Mouse (Mus musculus) embryo, embryonic 11 days (tissue): ENCODE measurements around the gene Ankrd11.
"Not testable (repeated sequence)": the region's sequence is repeated elsewhere in the genome, so short reads cannot be mapped to it uniquely, and the experiment has no call there.

ENCODE experiments used
- DNase-seq: peaks from one replicate; pipeline ENCODE4 v3.0.0-alpha.2; 2015

Ankrd11 gene

DNA sequence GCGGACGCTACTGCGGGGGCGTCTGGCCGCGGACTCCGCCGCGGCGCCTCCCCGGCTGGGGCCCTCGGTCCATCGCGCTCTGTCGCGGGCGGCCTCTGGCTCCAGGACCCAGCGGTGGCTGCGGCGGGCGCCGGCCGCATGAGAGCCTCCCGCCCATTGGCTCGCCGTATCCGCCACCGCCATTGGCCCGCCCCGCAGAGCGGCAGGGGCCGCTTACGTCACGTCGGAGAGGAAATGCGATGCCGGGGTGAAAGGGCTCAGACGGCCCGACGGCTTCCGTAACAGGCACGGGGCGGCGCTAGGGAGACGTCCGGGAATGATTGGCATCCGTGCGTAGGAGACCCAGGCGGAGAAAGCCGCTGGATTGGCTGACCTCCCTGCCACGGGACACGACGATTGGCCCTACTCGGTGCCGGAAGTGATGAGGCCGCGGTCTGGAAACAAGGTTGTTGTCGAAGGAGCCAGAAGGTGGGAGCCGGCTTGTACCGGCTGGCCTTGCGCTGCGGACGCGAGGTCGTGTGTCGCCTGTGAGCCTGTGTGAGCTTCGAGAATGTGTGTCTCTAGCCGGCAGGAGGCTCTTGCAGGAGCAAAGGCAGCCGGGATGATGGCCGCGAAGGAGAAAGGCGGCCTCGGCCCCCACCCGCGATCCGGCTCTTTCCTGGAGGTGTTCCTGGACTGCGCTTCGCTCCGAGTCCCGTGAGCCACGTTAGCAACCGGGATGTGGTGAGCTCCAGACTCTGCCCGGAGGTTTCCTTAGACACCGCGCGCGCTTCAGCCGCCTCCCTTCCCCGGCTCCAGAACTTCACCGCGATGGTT, at the start of gene Ankrd11:
Gene Ankrd11 (minus strand): TSS at position 120 of the 816 bp plus-strand sequence.
- DNase-seq: peak; percentile 100

DNA sequence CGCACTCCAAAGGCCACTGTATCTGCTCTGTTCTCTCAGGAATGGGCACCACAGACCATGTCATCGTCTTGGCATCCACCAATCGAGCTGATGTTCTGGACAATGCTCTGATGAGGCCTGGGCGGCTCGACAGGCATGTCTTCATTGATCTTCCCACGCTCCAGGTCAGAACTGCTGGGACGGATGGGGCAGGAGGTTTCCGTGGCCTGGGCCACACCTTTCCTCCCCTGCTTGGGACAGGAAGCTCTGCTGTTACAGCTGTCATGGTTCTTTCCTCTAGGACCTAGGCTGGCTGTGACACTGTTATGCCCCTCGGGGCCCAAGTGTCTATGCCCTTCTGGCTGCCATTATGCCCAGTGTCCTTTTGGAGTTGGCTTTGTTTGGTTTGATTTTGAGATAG, 45.2 kb upstream of the Ankrd11 start:
- no peak for DNase-seq

DNA sequence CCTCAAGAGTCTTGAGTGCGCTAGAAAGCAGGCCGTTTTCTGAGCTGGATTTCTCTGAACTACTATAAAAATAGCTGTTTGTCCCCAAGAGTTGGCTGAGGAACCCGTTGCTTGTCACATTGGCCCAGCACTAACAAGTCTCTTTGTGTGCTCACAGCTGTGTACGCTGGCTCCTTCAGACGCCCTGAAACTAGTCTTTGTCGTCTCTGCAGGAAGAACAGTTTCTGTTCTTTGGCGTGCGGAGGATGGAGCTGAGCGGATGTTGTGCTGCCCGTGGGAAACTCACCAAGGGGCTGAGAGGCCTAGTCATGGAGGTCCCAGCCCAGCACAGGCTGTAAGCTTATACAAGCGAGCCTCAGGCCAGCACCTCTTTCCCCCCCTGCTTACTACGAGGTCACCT, 41.5 kb upstream of the Ankrd11 start:
- DNase-seq: no peak

DNA sequence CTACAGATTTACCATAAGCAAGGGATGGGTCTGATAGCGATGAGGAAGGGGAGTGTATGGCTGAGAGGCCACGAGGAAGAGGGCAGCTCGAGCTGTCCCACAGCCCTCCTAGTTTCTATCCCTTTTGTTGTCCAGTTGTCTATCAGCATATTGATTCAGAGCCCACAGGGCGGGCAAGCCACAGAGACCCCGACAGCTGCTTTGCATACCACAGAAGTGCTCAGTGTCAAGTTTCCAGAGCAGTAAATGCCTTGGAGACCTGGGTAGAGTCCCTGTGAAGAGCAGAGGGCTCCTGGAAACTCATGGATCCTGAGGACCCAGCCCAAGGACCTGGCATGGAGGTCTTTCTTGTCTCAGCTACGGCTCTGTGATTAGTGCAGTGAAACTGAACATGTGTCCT, 40.9 kb upstream of the Ankrd11 start:
- no peak for DNase-seq

DNA sequence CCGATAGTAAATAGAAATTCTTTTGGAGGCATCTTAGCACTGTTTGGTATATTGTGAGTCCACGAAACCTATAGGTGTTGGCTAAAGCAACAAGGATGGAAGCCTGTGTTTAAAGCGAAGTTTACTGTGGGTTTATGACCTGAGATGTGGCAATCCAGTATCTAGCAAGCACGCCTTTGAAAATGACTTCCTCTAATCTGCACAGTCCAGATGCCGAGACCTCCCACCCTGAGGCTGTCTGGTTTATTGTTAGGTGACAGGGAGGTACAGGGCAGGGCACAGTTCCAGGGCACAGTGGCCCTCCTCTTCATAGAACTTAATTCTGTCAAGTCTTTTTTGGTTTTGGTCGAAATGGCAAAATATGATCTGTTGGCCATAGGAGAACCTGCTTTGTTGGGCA, 35.1 kb upstream of the Ankrd11 start:
- no peak for DNase-seq

DNA sequence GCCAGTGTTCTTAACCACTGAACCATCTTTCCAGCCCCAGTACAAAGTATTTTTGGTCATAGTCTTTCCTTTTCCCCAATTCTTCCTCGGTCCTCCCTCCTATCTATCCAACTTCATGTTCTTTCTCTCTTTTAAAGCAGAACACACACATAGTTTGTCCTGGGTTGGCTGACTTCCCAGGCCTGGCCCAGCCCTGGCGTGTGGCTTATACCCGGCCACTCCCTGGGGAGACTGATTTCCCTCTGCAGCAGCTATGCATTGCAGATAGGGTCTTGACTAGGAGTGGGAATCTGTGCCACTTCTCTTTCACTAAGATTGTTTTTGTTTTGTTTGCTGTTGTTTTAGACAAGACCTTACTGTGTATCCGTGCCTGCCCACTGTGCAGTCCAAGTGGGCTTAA, 29.1 kb upstream of the Ankrd11 start:
- no peak for DNase-seq

DNA sequence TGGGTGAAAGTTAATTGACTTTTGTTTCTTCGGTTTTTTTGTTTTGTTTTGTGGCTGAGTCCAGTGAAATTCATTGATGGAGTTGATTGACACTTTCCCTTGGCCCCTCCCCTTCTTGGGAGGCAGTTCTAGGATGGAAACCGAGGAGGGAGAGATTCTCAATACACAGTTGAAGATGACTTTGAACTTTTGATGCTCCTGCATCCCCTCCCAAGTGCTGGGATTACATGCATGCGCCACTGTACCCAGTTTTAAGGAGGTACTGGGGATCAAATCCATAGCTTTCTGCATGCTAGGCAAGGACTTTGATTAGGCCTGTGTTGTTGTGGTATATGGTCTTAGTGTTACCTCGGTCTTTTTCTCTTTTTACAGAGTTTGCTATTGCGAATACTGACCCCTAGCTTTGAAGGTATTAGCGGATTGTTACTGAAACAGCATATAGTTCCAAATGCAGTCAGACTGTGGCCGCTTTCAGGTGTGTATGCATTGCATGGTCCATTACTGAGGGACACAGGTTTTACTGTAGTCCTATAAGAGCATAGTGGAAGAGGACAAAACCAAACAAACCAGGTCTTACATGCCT, 24.1 kb upstream of the Ankrd11 start:
- DNase-seq: peak; percentile 51

DNA sequence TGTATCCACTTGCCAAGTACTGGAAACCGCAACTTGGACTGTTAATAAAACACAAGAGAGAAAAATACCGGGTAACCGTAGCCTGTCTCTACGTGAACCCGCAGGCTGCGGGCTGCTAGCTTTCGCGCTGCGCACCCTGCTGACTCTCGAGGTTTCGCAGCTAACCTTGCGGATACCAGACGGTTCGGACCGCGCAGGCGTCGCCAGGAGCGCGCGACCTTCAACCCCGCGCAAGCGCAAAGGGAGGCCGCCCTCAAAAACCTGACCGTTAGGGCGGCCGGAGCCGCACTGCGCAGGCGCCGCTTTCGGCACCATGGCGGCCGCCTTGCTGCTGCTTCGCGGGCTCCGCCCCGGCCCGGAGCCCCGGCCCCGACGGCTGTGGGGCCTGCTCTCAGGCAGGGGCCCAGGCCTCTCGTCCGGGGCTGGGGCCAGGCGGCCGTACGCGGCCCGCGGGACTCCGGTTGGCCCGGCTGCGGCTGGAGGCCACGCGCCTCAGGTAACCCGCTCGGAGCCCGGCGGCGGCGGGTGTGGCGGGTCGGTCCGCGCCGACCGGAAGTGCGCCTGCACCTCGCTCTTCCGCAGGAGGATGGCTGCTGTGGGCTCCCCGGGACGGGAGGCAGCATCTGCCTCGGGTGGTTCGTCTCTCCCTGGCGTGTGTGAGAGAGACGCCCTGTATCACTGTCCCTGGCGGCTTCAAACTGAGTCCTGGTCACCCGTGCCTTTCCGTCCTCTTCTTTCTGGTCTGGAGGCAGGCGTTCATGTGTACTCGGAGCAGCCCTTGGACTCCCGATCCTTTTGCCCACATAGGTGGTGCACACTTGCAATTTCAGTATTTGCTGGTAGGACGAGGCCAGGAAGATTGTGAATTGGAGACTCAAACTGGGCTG, 23.4 kb upstream of the Ankrd11 start:
- peak; percentile 99 for DNase-seq

DNA sequence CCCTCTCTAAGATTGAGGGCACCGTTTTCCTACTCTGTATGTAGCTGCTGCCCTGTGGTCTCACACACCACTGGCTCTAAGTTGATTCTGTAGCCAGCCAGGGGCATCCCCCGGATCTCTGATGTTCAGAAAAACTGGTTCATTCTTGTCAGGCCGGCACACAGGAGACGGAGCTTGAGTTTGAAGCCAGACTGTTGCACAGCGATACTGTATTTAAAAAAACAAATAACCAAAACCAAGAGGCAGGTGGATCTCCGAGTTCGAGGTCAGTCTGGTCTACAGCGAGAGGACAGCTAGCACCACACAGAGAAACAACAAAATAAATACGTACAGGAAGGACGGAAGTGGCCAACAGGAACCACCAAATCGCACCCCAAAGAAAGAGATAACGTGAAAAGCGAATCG, 22.7 kb upstream of the Ankrd11 start:
- DNase-seq: peak; percentile 53

DNA sequence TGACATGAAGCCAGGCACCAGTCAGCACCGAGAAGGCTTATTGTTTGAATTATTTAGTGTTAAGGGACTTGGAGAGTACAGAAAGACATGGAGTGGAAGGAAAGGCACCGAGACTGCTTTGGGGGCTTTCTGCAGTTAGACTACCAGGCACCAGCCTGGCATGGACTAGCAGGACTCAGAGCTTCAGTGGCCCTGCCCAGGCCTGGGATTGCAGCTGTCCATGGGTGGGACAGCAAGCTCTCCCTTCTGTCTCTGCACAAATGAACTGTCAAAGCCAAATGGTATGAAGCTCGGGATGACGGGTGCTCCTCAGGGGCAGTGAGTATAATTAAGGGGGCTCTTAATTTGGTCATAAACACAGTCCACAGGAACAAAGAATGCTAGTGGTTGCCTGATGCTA, 22.0 kb upstream of the Ankrd11 start:
- DNase-seq: no peak

DNA sequence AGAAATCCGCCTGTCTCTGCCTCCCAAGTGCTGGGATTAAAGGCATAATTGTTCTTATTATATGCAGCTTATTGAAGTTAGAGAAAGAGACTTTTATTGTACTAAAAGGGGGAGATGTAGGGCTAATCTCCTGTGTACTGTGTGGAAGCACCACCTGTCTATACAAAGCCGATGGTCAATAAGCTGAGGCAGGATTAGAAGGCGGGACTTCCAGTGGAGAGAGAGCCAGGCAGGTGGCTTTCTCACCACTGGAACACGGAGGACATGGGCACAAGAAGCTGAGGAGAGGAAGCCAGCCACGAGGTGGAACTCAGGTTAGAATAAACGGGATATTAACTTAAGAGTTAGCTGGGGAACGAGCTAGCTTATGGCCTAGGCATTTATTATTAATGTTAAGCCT, 20.6 kb upstream of the Ankrd11 start, which contains the start of gene Spg7:
Gene Spg7 (plus strand): TSS at position 222 of the 400 bp plus-strand sequence.
- no peak for DNase-seq

DNA sequence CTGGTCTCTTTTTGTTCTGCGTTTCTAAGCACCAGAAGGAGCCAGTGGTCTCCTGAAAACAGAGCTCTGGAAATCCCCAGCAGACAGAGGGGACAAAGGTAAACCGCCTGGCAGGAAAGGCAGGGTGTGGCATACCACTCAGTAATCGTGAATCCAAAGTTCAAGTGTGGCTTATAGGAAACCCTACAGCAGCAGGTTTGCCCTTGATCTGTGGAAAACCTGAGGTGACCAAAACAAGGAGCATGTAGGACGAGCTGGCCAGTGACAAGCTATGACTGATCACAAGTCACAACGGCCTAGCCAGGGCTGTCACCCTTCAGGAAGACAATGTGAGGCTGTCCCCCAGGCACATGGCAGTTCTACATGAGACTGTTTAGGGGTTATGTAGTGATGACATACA, 9.4 kb upstream of the Ankrd11 start:
- no peak for DNase-seq

DNA sequence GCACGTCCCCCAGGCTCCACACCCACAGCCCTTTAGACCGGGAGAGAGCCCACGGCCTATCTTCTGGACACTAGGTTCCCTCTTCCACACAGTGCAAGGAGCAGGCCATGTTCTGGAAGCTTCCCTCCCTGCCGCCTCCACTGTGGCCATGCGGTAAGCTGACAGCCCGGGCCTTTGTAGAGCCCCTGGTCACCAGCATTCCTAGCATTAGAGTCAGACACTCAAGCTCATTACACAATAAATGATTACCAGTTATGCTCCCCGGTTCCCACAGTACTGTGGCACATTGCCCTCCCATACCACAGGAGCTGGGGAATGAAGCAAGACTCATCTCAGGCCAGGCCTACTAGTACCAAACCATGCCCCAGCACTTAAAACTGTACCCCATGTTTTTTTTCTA, 6.3 kb upstream of the Ankrd11 start:
- DNase-seq: no peak

DNA sequence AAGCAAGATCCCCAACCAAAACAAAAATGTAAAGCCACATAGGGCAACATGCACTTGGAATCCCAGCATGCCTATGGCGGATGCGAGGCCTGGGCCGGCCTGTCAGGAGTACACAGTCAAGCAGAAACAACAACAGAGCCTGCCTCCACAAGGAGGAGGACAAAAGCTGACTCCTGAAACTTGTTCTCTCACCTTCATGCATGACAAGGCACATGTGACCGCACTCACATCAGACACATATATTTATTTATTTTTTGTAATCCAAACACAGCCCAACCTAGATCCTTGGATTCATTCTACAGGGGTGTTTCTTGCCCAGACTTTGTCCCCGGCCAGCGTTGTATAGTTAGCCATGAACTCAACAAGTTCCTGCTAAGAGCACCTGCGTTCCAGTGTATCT, 5.8 kb upstream of the Ankrd11 start:
- no peak for DNase-seq

DNA sequence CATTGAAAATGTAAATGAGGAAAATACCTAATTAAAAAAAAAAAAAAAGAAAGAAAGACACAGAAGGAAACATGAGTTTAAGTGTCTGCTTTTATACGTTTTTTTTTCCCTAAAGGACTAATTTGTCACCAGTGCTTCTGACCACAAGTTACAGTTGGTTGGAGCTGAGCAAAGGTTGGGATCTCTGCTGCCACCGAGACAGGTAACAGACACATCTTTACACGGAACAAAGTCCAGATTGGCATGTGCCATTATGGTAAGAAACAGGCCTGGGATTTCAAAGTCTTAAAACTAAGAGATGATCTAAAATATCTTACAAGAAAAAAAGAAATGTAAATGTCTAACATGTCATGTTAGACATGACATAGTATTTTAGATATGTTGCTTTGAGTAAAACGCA, 4.6 kb upstream of the Ankrd11 start:
- DNase-seq: no peak

DNA sequence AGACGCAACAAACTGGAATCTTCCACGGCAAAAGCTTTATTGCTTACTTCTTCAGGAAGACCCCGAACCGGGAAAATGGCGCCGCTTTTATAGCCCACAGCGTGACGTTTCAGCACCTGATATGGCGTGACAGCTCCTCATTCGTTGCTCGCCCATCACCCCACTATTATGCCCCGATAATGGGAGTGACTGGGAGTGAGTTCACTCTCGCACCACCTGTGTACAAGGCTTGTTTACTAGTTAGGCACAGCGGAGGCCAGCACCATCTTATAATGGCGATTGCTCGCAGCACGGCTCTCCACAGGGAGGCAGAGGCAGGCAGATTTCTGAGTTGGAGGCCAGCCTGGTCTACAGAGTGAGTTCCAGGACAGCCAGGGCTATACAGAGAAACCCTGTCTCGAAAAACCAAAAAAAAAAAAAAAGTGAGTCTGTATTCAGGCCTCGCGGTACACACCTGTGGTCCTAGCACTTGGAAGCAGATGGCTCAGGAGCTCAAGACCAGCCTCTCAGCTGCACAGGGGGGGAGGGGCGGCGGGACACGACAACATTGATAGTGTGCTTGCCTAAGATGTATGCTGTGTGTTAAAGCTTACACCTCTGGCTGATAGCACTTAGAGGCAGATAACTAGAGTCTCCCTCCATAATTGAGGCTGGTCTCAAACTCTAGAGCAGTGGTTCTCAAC, 2.8 kb upstream of the Ankrd11 start:
- DNase-seq: not testable (repeated sequence)

DNA sequence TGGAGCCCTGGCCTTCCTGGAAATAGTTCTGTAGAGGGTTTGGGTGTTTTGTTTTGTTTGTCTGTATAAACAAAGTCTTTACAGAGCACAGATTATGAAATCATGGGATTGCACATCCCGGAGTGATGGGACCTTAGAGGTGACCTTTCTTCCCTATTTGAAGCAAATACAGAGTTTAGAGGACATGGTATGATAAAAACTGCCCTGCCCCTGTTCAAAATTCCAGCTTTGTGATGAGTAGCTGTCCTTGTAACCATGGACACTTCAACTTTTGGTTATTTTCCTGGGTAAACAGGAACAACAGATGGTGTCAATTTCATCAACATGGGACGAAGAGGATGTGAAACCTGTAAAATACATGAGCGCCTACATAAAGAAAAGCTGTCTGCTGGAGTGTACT, 1.9 kb upstream of the Ankrd11 start:
- DNase-seq: no peak

DNA sequence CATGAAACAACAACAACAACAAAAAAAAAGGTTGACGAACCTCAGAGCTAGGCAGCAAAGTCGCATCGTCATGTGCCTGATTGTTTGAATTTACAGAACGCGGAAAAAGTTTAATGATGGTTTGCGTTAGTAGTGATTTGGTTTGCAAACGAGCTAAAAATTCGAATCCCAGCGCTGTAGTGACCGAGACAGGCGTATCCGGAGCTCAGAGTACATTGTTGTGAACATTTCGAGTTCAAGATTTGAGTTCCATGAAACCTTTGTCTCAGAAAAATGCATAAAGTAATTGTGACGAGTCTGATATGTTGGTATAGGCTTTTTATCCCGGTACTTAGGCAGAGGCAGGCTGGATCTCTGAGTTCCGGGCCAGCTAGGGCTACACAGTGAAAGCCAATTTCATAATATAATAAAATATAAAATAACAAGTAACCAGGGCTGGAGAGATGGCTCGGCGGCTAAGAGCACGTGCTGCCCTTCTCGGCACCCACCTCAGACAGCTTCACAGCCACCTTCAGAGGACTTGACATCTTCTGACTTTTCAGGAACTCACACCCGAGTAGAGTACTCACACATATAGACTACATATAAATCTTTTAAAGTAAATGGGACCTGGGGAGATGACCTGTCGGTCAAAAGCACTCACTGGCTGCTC, 1.0 kb upstream of the Ankrd11 start:
- DNase-seq: no peak

DNA sequence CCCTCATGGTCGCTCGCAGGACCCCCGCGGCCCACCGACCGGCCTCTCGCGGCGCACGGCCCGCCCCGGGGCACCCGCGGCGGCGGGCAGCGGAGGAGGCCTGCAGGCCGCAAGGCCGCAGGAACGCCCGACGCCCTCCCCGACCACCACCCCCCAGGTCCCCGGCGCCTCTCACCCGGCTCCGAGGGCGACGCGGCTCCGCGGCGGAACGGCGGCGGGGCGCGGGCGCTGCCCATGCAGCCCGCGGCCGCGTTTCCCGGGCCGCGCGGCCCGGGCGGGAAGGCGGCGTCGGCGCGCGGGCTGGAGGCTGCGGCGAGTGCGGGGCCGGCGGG, 337 bp downstream of the Ankrd11 start:
- DNase-seq: no peak

DNA sequence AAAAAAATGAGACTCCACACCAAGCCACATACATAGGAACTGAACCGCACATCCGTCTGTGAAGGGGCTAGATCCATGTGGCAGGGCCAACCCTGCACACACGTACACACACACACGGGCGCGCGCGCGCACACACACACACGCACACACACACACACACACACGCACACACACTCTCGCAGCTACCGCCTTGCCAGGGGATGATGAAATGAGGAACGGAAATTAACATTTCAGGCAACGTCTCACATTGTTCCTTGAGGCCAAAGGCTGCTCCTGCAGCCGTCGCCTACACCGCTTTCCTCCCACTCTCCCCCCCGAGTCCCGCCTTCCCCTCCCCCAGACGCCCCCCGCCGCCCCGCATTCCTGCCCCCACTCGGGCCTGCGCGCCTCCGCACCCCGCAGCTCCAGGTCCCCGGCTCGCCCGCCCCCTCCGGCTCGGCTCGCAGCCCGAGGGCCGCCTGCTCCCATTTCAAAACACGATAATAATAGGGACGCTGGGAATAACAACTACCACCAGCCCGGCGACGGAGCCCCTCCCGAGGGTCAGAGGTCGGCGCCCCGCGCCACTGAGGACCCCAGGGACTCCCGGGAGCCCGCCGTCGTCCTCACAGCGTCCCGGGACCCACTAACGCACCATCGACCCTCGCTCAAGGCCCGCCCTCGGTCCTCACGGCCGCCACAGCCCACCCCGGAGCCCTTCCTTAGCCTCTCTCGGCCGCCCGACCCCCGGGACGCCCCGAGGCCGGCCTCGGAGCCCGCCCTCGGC, 886 bp downstream of the Ankrd11 start:
- peak; percentile 71 for DNase-seq

DNA sequence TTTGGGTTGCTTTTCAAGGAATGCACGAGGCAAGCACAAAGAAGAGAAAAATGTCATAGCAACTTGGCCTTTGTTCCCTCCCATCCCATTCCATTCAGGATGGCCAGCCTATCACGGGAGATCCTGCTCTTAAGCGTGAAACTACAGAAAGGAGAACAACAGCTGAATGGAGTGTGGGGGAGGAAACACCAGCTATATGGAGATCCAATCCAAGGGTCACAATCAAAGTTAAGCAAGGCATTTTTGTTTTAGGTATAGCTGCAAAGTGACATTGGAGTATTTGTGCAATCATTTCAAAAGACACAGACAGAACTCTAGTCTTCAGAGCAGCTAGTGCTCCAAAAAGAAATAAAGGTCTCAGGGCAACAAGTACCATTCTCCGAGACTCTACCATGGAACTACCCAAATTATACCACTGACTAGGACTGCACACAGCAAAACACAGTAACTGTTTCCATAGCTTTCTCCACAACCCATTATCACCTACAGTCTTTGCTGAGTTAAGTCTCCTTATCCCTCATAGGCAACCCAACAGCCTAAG, 1.9 kb downstream of the Ankrd11 start:
- DNase-seq: peak; percentile 65
